ENCODE assay signal across 33 mouse cellular contexts in genomic region chr4:100963796-100964195, GRCm38 (mm10). TPM values are rescaled to one million over a fixed set of nuclear protein-coding genes. Genes with fewer than 3 reads are reported as not detected.
DNase-seq lines count a peak whose midpoint lies in the region; ATAC-seq lines count a peak whose summit lies in the region.
"Had no signal": no experiment of that assay in that cellular context is flagged by ENCODE, and none has a peak within 500 bp of the region (broad histone marks: within the 10 kb centered on the region; RNA-seq: fewer than 3 reads in every experiment).

No protein-coding gene starts in this region.

- peaks cover 80% of the 10 kb centered on the region for H3K36me3 ChIP-seq in limb, embryonic 13.5 days
- peaks cover 97% of the 10 kb centered on the region for H3K36me3 ChIP-seq in limb, embryonic 10.5 days
- H3K36me3 ChIP-seq in embryonic facial prominence, embryonic 14.5 days (ENCODE audit: control insufficient read depth, insufficient read depth, low read length): peaks cover 75% of the 10 kb centered on the region
- H3K36me3 ChIP-seq in limb, embryonic 15.5 days: peaks cover 45% of the 10 kb centered on the region

- intact Hi-C loops in gastrocnemius, postnatal 36 days (cut with DNase I): no loop called here

- H3K9me3 ChIP-seq in limb, embryonic 13.5 days: no peaks in the 10 kb centered on the region
- no peaks in the 10 kb centered on the region for H3K9me3 ChIP-seq in limb, embryonic 10.5 days (replicated peaks)
- no peaks in the 10 kb centered on the region for H3K9me3 ChIP-seq in embryonic facial prominence, embryonic 14.5 days (ENCODE audit: control insufficient read depth, low read length)
- H3K9me3 ChIP-seq in limb, embryonic 15.5 days: no peaks in the 10 kb centered on the region
- H3K9me3 ChIP-seq: forebrain, embryonic 12.5 days; forebrain, embryonic 15.5 days; hindbrain, embryonic 12.5 days; hindbrain, embryonic 15.5 days had no signal

- 37% methylated on average over 8 of the region's 8 CpGs for WGBS in limb, embryonic 13.5 days
- 58% methylated on average over 8 of the region's 8 CpGs for WGBS in limb, embryonic 10.5 days
- 56% methylated on average over 8 of the region's 8 CpGs for WGBS in embryonic facial prominence, embryonic 14.5 days
- 44% methylated on average over 8 of the region's 8 CpGs for WGBS in limb, embryonic 15.5 days

- DNase-seq in limb, embryonic 10.5 days (ENCODE audit: low spot score): no peak
- peak; percentile 77 for DNase-seq in embryonic facial prominence, embryonic 14.5 days (ENCODE audit: low spot score)
- no peak for DNase-seq in gastrocnemius, postnatal 36 days
- DNase-seq in heart, adult 8-10 months (ENCODE audit: low spot score): no peak
- DNase-seq: adrenal gland, adult 8-10 months; adrenal gland, postnatal 25 days; cerebellum, adult 11-12 months; cerebellum, adult 8-10 months; cerebellum, postnatal 10 days; cerebellum, postnatal 36 days; embryo, embryonic 11 days; gastrocnemius, postnatal 25 days; heart, adult 2 months had no signal

- H3K4me3 ChIP-seq in limb, embryonic 13.5 days: no peak overlapping the region
- no peak overlapping the region for H3K4me3 ChIP-seq in limb, embryonic 10.5 days
- H3K4me3 ChIP-seq in embryonic facial prominence, embryonic 14.5 days (ENCODE audit: low read depth, low read length): no peak overlapping the region
- H3K4me3 ChIP-seq in limb, embryonic 15.5 days: no peak overlapping the region
- H3K4me3 ChIP-seq: erythroblast, embryonic 14.5 days; forebrain, embryonic 12.5 days; forebrain, embryonic 15.5 days; heart, adult 2 months; hindbrain, embryonic 12.5 days; hindbrain, embryonic 15.5 days had no signal

- no peaks in the 10 kb centered on the region for H3K27me3 ChIP-seq in limb, embryonic 13.5 days
- no peaks in the 10 kb centered on the region for H3K27me3 ChIP-seq in limb, embryonic 10.5 days (ENCODE audit: low read depth, poor library complexity, severe bottlenecking)
- H3K27me3 ChIP-seq in embryonic facial prominence, embryonic 14.5 days (replicated peaks; ENCODE audit: control insufficient read depth, insufficient read depth, low read length): no peaks in the 10 kb centered on the region
- no peaks in the 10 kb centered on the region for H3K27me3 ChIP-seq in limb, embryonic 15.5 days
- H3K27me3 ChIP-seq: forebrain, embryonic 12.5 days; forebrain, embryonic 15.5 days; hindbrain, embryonic 12.5 days; hindbrain, embryonic 15.5 days had no signal

- H3K27ac ChIP-seq in limb, embryonic 13.5 days: peak overlapping the region; percentile 52; the same call in 1 of the 2 replicates
- H3K27ac ChIP-seq in limb, embryonic 10.5 days: no peak overlapping the region
- H3K27ac ChIP-seq in embryonic facial prominence, embryonic 14.5 days (replicated peaks; ENCODE audit: low read depth, low read length): peak overlapping the region; percentile 53
- H3K27ac ChIP-seq in limb, embryonic 15.5 days: peak overlapping the region; percentile 47; the same call in 1 of the 2 replicates
- H3K27ac ChIP-seq: forebrain, embryonic 12.5 days; forebrain, embryonic 15.5 days; heart, adult 2 months; hindbrain, embryonic 12.5 days; hindbrain, embryonic 15.5 days had no signal

- H3K9ac ChIP-seq in limb, embryonic 13.5 days: no peak overlapping the region
- no peak overlapping the region for H3K9ac ChIP-seq in embryonic facial prominence, embryonic 14.5 days (ENCODE audit: low read depth, low read length)
- H3K9ac ChIP-seq in limb, embryonic 15.5 days: no peak overlapping the region
- H3K9ac ChIP-seq: forebrain, embryonic 12.5 days; forebrain, embryonic 15.5 days; hindbrain, embryonic 12.5 days; hindbrain, embryonic 15.5 days had no signal

- H3K4me2 ChIP-seq in limb, embryonic 13.5 days (replicated peaks): no peak overlapping the region
- no peak overlapping the region for H3K4me2 ChIP-seq in embryonic facial prominence, embryonic 14.5 days (ENCODE audit: low read depth, low read length)
- no peak overlapping the region for H3K4me2 ChIP-seq in limb, embryonic 15.5 days
- H3K4me2 ChIP-seq: forebrain, embryonic 12.5 days; forebrain, embryonic 15.5 days; heart, embryonic 11.5 days; hindbrain, embryonic 12.5 days; hindbrain, embryonic 15.5 days had no signal

- ATAC-seq in limb, embryonic 13.5 days (ENCODE audit: low FRiP score, low read depth): no peak
- ATAC-seq in embryonic facial prominence, embryonic 14.5 days (ENCODE audit: low read depth): no peak
- no peak for ATAC-seq in limb, embryonic 15.5 days (ENCODE audit: insufficient number of reproducible peaks, low FRiP score, low TSS enrichment, low read depth)
- ATAC-seq: CD4-positive, CD25-positive, alpha-beta regulatory T cell, adult 4 months; forebrain, embryonic 15.5 days had no signal

- peaks cover 40% of the 10 kb centered on the region for H3K4me1 ChIP-seq in limb, embryonic 13.5 days
- 0 out of 2 replicates have a peak, but pooled peaks cover 6% of the 10 kb centered on the region for H3K4me1 ChIP-seq in limb, embryonic 10.5 days
- H3K4me1 ChIP-seq in embryonic facial prominence, embryonic 14.5 days (ENCODE audit: control insufficient read depth, insufficient read depth, low read length): peaks cover 24% of the 10 kb centered on the region
- peaks cover 22% of the 10 kb centered on the region for H3K4me1 ChIP-seq in limb, embryonic 15.5 days
- H3K4me1 ChIP-seq: forebrain, embryonic 12.5 days had no signal

RNA-seq across cellular contexts. Expression of gene Gm10577, which starts 56.7 kb away (rescaled TPM):
- polyA plus RNA-seq in limb, embryonic 13.5 days (2015; fragmentation: Nextera tagmentation; extraction: Ambion mirVana): not detected in 2 replicates
- not detected in 2 replicates for polyA plus RNA-seq in limb, embryonic 10.5 days (2016; fragmentation: Nextera tagmentation; extraction: Ambion mirVana)
- not detected in 2 replicates for polyA plus RNA-seq in embryonic facial prominence, embryonic 14.5 days (2014; fragmentation: Nextera tagmentation; extraction: Ambion mirVana)
- not detected in 2 replicates for polyA plus RNA-seq in limb, embryonic 15.5 days (2015; fragmentation: Nextera tagmentation; extraction: Ambion mirVana)
- total RNA-seq in gastrocnemius, postnatal 36 days (2021): not detected
- total RNA-seq in heart, adult 8-10 months (2022): not detected
- total RNA-seq: adrenal gland, adult 8-10 months; adrenal gland, postnatal 25 days; gastrocnemius, adult 8-10 months; gastrocnemius, postnatal 25 days; granulocyte monocyte progenitor cell, adult 5-6 weeks; heart, adult 2 months; heart, postnatal 25 days; hematopoietic stem cell, adult 5-6 weeks; MEL had no signal
- polyA plus RNA-seq: brain, embryonic 14.5 days; C2C12; CD4-positive, CD25-positive, alpha-beta regulatory T cell, adult 4 months; cortical plate, adult 2 months; erythroblast, embryonic 14.5 days; forebrain, embryonic 12.5 days; forebrain, embryonic 15.5 days; heart, adult 2 months; heart, embryonic 11.5 days; heart, embryonic 14.5 days; heart, postnatal 0 days; hindbrain, embryonic 12.5 days; hindbrain, embryonic 15.5 days; intestine, embryonic 14.5 days had no signal
